Mouse (Mus musculus) lung, embryonic 16.5 days (tissue): ENCODE measurements around the gene Brinp1. TPM values are rescaled to one million over a fixed set of nuclear protein-coding genes. Genes with fewer than 3 reads are reported as not detected.

Experiments
- ATAC-seq: fragments of 200-750 bp; cut with Nextera tagmentation; 2 replicates; pipeline ENCODE4 v1.8.0; 2017; ENCODE audit warnings: low read depth, mild to moderate bottlenecking, moderate library complexity
- H3K27ac ChIP-seq: fragments of 300-500 bp; sonication (generic); 2 replicates; pipeline ENCODE4 v1.5.1; 2014; ENCODE audit warnings: mild to moderate bottlenecking, control low read depth, low read length
- H3K27me3 ChIP-seq: fragments of 300-500 bp; sonication (generic); 2 replicates; pipeline ENCODE4 v1.6.1; 2014; ENCODE audit warnings: low read depth, low read length, mixed read lengths; ENCODE audit not compliant: control insufficient read depth, insufficient read depth
- H3K36me3 ChIP-seq: fragments of 300-500 bp; sonication (generic); 2 replicates; pipeline ENCODE4 v1.6.1; 2014; ENCODE audit warnings: low read length; ENCODE audit not compliant: control insufficient read depth, insufficient read depth
- H3K4me1 ChIP-seq: fragments of 300-500 bp; sonication (generic); replicated peaks from 2 replicates; pipeline ENCODE4 v1.6.1; 2014; ENCODE audit warnings: low read length, mixed read lengths; ENCODE audit not compliant: control insufficient read depth, insufficient read depth
- H3K4me2 ChIP-seq: fragments of 300-500 bp; sonication (generic); 2 replicates; pipeline ENCODE4 v1.6.1; 2014; ENCODE audit warnings: low read depth, low read length, control low read depth
- H3K4me3 ChIP-seq: fragments of 300-500 bp; sonication (generic); 2 replicates; pipeline ENCODE4 v1.5.1; 2014; ENCODE audit warnings: mild to moderate bottlenecking, low read length, control low read depth
- H3K9ac ChIP-seq: fragments of 300-500 bp; sonication (generic); 2 replicates; pipeline ENCODE4 v1.6.1; 2014; ENCODE audit warnings: low read length, control low read depth
- H3K9me3 ChIP-seq: fragments of 300-500 bp; sonication (generic); 2 replicates; pipeline ENCODE4 v1.6.1; 2016; ENCODE audit warnings: low read length; ENCODE audit not compliant: control insufficient read depth
- WGBS: fragments of 180-500 bp; shearing (Covaris S2); extraction: QIAGEN DNeasy Blood & Tissue Kit; methylation state at CpG from one replicate; pipeline ENCODE4 v1.1.7; 2014; 5-methylcytosine and 5-hydroxymethylcytosine counted together
- polyA plus RNA-seq: library from polyadenylated mRNA; unstranded; fragments of >200 nt; fragmentation: Nextera tagmentation; extraction: Ambion mirVana; gene quantifications from 2 replicates; pipeline ENCODE4 v1.2.1, GENCODE M21; 2015

Brinp1 gene
- polyA plus RNA-seq, 1 experiment from 2014 or later = 19.2 TPM

- H3K27me3 ChIP-seq = no peaks in the 10 kb centered on the region
- no peak overlapping the region for H3K4me3 ChIP-seq
- no peak for ATAC-seq
- no peaks in the 10 kb centered on the region for H3K9me3 ChIP-seq
- H3K4me1 ChIP-seq = no peaks in the 10 kb centered on the region
- 28% methylated on average over 4 of the region's 4 CpGs for WGBS
- no peak overlapping the region for H3K27ac ChIP-seq
- H3K4me2 ChIP-seq = no peak overlapping the region
- H3K36me3 ChIP-seq = no peaks in the 10 kb centered on the region; the same call in 1 of the 2 replicates
- no peak overlapping the region for H3K9ac ChIP-seq
These were observed 165.7 kb downstream of the Brinp1 start for GRCm38 (mm10) chr4:68788477-68788999.

DNA sequence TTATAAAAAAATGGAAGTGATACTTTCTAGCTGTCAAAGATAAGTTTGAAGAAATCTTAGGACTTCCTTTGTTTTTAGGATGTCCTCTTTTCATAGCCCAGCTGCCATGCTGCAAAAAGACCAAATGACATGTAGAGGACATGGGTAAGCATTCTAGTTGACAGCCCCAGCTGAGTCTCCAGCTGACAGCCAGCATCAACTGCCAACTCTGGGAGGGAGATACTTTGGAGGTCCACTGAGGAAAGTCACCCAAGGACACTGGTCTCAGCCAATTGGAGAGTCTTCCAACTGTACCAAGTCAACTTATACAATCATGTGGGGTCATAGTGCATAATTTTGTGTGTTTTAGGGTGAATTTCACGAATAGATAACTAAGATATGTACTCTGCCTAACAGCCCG is 166.6 kb downstream of the Brinp1 start:
- H3K4me3 ChIP-seq = no peak overlapping the region
- H3K27ac ChIP-seq = no peak overlapping the region
- no peak for ATAC-seq
- no peak overlapping the region for H3K4me2 ChIP-seq
- H3K4me1 ChIP-seq = no peaks in the 10 kb centered on the region
- no peaks in the 10 kb centered on the region for H3K27me3 ChIP-seq
- H3K36me3 ChIP-seq = no peaks in the 10 kb centered on the region; the same call in 1 of the 2 replicates
- WGBS = 52% methylated on average over 2 of the region's 2 CpGs
- H3K9me3 ChIP-seq = no peaks in the 10 kb centered on the region
- no peak overlapping the region for H3K9ac ChIP-seq

GRCm38 (mm10) chr4:68768256-68768655 is 185.9 kb downstream of the Brinp1 start:
- WGBS = 53% methylated on average over 5 of the region's 5 CpGs
- H3K36me3 ChIP-seq = no peaks in the 10 kb centered on the region
- H3K9me3 ChIP-seq = no peaks in the 10 kb centered on the region
- H3K9ac ChIP-seq = no peak overlapping the region
- no peak overlapping the region for H3K4me2 ChIP-seq
- H3K27ac ChIP-seq = no peak overlapping the region
- no peaks in the 10 kb centered on the region for H3K4me1 ChIP-seq
- ATAC-seq = no peak
- no peak overlapping the region for H3K4me3 ChIP-seq
- H3K27me3 ChIP-seq = no peaks in the 10 kb centered on the region

GRCm38 (mm10) chr4:68767393-68767792 is 186.8 kb downstream of the Brinp1 start:
- WGBS = 64% methylated on average over 5 of the region's 5 CpGs
- ATAC-seq = no peak
- H3K4me2 ChIP-seq = no peak overlapping the region
- no peak overlapping the region for H3K9ac ChIP-seq
- no peaks in the 10 kb centered on the region for H3K9me3 ChIP-seq
- no peak overlapping the region for H3K27ac ChIP-seq
- no peaks in the 10 kb centered on the region for H3K36me3 ChIP-seq
- H3K4me1 ChIP-seq = no peaks in the 10 kb centered on the region
- no peaks in the 10 kb centered on the region for H3K27me3 ChIP-seq
- no peak overlapping the region for H3K4me3 ChIP-seq

GRCm38 (mm10) chr4:68765772-68766573 is 188.2 kb downstream of the Brinp1 start:
- ATAC-seq = no peak
- H3K4me3 ChIP-seq = no peak overlapping the region
- H3K4me1 ChIP-seq = no peaks in the 10 kb centered on the region
- H3K9me3 ChIP-seq = no peaks in the 10 kb centered on the region
- no peak overlapping the region for H3K27ac ChIP-seq
- no peak overlapping the region for H3K9ac ChIP-seq
- H3K36me3 ChIP-seq = no peaks in the 10 kb centered on the region
- H3K27me3 ChIP-seq = no peaks in the 10 kb centered on the region
- H3K4me2 ChIP-seq = no peak overlapping the region
- 77% methylated on average over 12 of the region's 12 CpGs for WGBS

GRCm38 (mm10) chr4:68764937-68765336 is 189.3 kb downstream of the Brinp1 start:
- Histone ChIP-seq H3K27ac (no peak overlapping the region), H3K9ac (no peak overlapping the region), H3K9me3 (no peaks in the 10 kb centered on the region), H3K4me3 (no peak overlapping the region), H3K36me3 (no peaks in the 10 kb centered on the region), H3K27me3 (no peaks in the 10 kb centered on the region), H3K4me1 (no peaks in the 10 kb centered on the region), H3K4me2 (no peak overlapping the region)
- WGBS = 83% methylated on average over 2 of the region's 2 CpGs
- no peak for ATAC-seq

- Histone ChIP-seq H3K9me3 (no peaks in the 10 kb centered on the region), H3K4me3 (no peak overlapping the region), H3K4me2 (no peak overlapping the region), H3K4me1 (no peaks in the 10 kb centered on the region), H3K36me3 (no peaks in the 10 kb centered on the region), H3K27me3 (no peaks in the 10 kb centered on the region), H3K27ac (no peak overlapping the region), H3K9ac (no peak overlapping the region)
- 11% methylated on average over 1 of the region's 1 CpGs for WGBS
- ATAC-seq = peak; percentile 92
These were observed 233.2 kb downstream of the Brinp1 start for GRCm38 (mm10) chr4:68720983-68721382.
